Mouse (Mus musculus) CH12.LX (cell line): Measurements from ENCODE around the gene Pmp22. TPM values are rescaled to one million over a fixed set of nuclear protein-coding genes. Genes with fewer than 3 reads are reported as not detected.
A peak's percentile ranks its signal among the peaks of the same experiment; 100 is the strongest.

ENCODE experiments used
- DNase-seq: peaks from one replicate; pipeline ENCODE4 v3.0.0-alpha.2; 2013; ENCODE audit errors: extremely low read depth
- H3K27ac ChIP-seq: 2 replicates; pipeline ENCODE4 v1.5.1; 2012; ENCODE audit warnings: low read depth, mild to moderate bottlenecking, control low read depth, moderate library complexity; ENCODE audit not compliant: insufficient read depth
- H3K27me3 ChIP-seq: replicated peaks from 2 replicates; pipeline ENCODE3; 2012; ENCODE audit warnings: inconsistent platforms
- H3K36me3 ChIP-seq, 2 experiments: replicated peaks in 1 of 2; 2 replicates each; pipeline versions ENCODE3 to v1.6.1; 2012; ENCODE audit warnings: inconsistent platforms in 1 of 2, low read length in 1 of 2, mild to moderate bottlenecking in 1 of 2, mixed read lengths in 1 of 2, moderate library complexity in 1 of 2; ENCODE audit not compliant: control insufficient read depth in 1 of 2, insufficient read depth in 1 of 2
- H3K4me1 ChIP-seq, 2 experiments: 2 replicates each; pipeline ENCODE4 v1.6.1; 2012; ENCODE audit warnings: inconsistent platforms in 1 of 2, moderate library complexity in 1 of 2; ENCODE audit not compliant: insufficient read depth in 2 of 2, control insufficient read depth in 1 of 2
- H3K4me2 ChIP-seq: 2 replicates; pipeline ENCODE4 v1.6.1; 2012; ENCODE audit warnings: low read depth, mild to moderate bottlenecking, control low read depth; ENCODE audit not compliant: poor library complexity, insufficient read depth, severe bottlenecking
- H3K4me3 ChIP-seq, 3 experiments: fragments of 150-350 bp in 1 of 3; sonication (generic) in 1 of 3; replicated peaks in 1 of 3; 2 replicates each; pipeline versions ENCODE3 to v1.5.1; 2011 to 2012; ENCODE audit warnings: low read depth in 2 of 3, low read length in 2 of 3, mild to moderate bottlenecking in 2 of 3, moderate library complexity in 2 of 3, control low read depth in 1 of 3, improper control_type of control experiment in 1 of 3, inconsistent platforms in 1 of 3, mixed read lengths in 1 of 3; ENCODE audit not compliant: poor library complexity in 1 of 3
- H3K79me2 ChIP-seq: replicated peaks from 2 replicates; pipeline ENCODE4 v1.6.1; 2012; ENCODE audit warnings: mild to moderate bottlenecking, moderate library complexity; ENCODE audit not compliant: control insufficient read depth, poor library complexity, insufficient read depth, severe bottlenecking; ENCODE audit errors: extremely low read depth
- H3K9ac ChIP-seq: 2 replicates; pipeline ENCODE4 v1.6.1; 2012; ENCODE audit warnings: low read depth, mild to moderate bottlenecking, control low read depth, moderate library complexity; ENCODE audit not compliant: insufficient read depth
- H3K9me3 ChIP-seq: replicated peaks from 2 replicates; pipeline ENCODE3; 2012; ENCODE audit warnings: low read length, inconsistent platforms, mixed read lengths
- BHLHE40 ChIP-seq: IDR thresholded peaks from 2 replicates; pipeline ENCODE4 v1.6.1; 2011; ENCODE audit warnings: mild to moderate bottlenecking, low read depth, low read length, improper control_type of control experiment
- CHD1 ChIP-seq: IDR thresholded peaks from 2 replicates; pipeline ENCODE4 v1.6.1; 2012; ENCODE audit warnings: low read depth, low read length, improper control_type of control experiment, inconsistent platforms
- CHD2 ChIP-seq: IDR thresholded peaks from 2 replicates; pipeline ENCODE4 v1.6.1; 2011; ENCODE audit warnings: low read length, improper control_type of control experiment
- CTCF ChIP-seq, 2 experiments: IDR thresholded peaks in 1 of 2; conservative IDR thresholded peaks in 1 of 2; 2 replicates each; pipeline ENCODE4 v1.5.1; 2011 to 2012; ENCODE audit warnings: low read depth in 2 of 2, low read length in 2 of 2, improper control_type of control experiment in 1 of 2, inconsistent platforms in 1 of 2, mild to moderate bottlenecking in 1 of 2, moderate library complexity in 1 of 2
- E2F4 ChIP-seq: IDR thresholded peaks from 2 replicates; pipeline ENCODE4 v1.6.1; 2011; ENCODE audit warnings: low read depth, low read length, improper control_type of control experiment; ENCODE audit not compliant: insufficient replicate concordance
- ELF1 ChIP-seq: IDR thresholded peaks from 2 replicates; pipeline ENCODE4 v1.6.1; 2014; ENCODE audit warnings: low read depth, mild to moderate bottlenecking, inconsistent platforms, low read length, improper control_type of control experiment
- EP300 ChIP-seq: IDR thresholded peaks from 2 replicates; pipeline ENCODE4 v1.6.1; 2011; ENCODE audit warnings: low read length, improper control_type of control experiment
- ETS1 ChIP-seq: conservative IDR thresholded peaks from 2 replicates; pipeline ENCODE4 v1.6.1; 2012; ENCODE audit warnings: low read depth, mild to moderate bottlenecking, inconsistent platforms, low read length, improper control_type of control experiment, moderate library complexity
- GABPA ChIP-seq: IDR thresholded peaks from 2 replicates; pipeline ENCODE4 v1.6.1; 2012; ENCODE audit warnings: low read depth, low read length, improper control_type of control experiment, inconsistent platforms; ENCODE audit not compliant: insufficient replicate concordance
- HCFC1 ChIP-seq: IDR thresholded peaks from 2 replicates; pipeline ENCODE4 v1.6.1; 2012; ENCODE audit warnings: low read depth, mild to moderate bottlenecking, inconsistent platforms, low read length, improper control_type of control experiment
- IRF4 ChIP-seq: IDR thresholded peaks from 2 replicates; pipeline ENCODE4 v1.6.1; 2014; ENCODE audit warnings: low read depth, mild to moderate bottlenecking, inconsistent platforms, low read length, improper control_type of control experiment
- JUN ChIP-seq: IDR thresholded peaks from 2 replicates; pipeline ENCODE4 v1.6.1; 2011; ENCODE audit warnings: low read depth, mild to moderate bottlenecking, low read length, improper control_type of control experiment, moderate library complexity; ENCODE audit not compliant: insufficient read depth
- JUND ChIP-seq: conservative IDR thresholded peaks from 2 replicates; pipeline ENCODE4 v1.6.1; 2011; ENCODE audit warnings: low read depth, low read length, improper control_type of control experiment
- KAT2A ChIP-seq: IDR thresholded peaks from 2 replicates; pipeline ENCODE4 v1.6.1; 2012; ENCODE audit warnings: low read length, improper control_type of control experiment, inconsistent platforms; ENCODE audit not compliant: insufficient replicate concordance
- MAFK ChIP-seq: IDR thresholded peaks from 2 replicates; pipeline ENCODE4 v1.6.1; 2011; ENCODE audit warnings: low read length, improper control_type of control experiment; ENCODE audit not compliant: insufficient replicate concordance
- MAX ChIP-seq: IDR thresholded peaks from 2 replicates; pipeline ENCODE4 v1.6.1; 2011; ENCODE audit warnings: low read length, improper control_type of control experiment
- MAZ ChIP-seq: IDR thresholded peaks from 2 replicates; pipeline ENCODE4 v1.6.1; 2012; ENCODE audit warnings: low read depth, mild to moderate bottlenecking, inconsistent platforms, low read length, improper control_type of control experiment, moderate library complexity
- MEF2A ChIP-seq: IDR thresholded peaks from 2 replicates; pipeline ENCODE4 v1.6.1; 2014; ENCODE audit warnings: low read depth, mild to moderate bottlenecking, inconsistent platforms, low read length, improper control_type of control experiment, borderline replicate concordance
- MXI1 ChIP-seq: IDR thresholded peaks from 2 replicates; pipeline ENCODE4 v1.6.1; 2011; ENCODE audit warnings: mild to moderate bottlenecking, low read depth, low read length, improper control_type of control experiment
- MYC ChIP-seq: IDR thresholded peaks from 2 replicates; pipeline ENCODE4 v1.6.1; 2011; ENCODE audit warnings: low read depth, mild to moderate bottlenecking, improper control_type of control experiment, low read length
- NELFE ChIP-seq: IDR thresholded peaks from 2 replicates; pipeline ENCODE4 v1.6.1; 2011; ENCODE audit warnings: low read depth, low read length, improper control_type of control experiment
- NRF1 ChIP-seq: IDR thresholded peaks from 2 replicates; pipeline ENCODE4 v1.6.1; 2014; ENCODE audit warnings: low read depth, mild to moderate bottlenecking, inconsistent platforms, low read length, improper control_type of control experiment, moderate library complexity
- PAX5 ChIP-seq: IDR thresholded peaks from 2 replicates; pipeline ENCODE4 v1.6.1; 2012; ENCODE audit warnings: low read length, inconsistent platforms, mixed read lengths
- POLR2A ChIP-seq: IDR thresholded peaks from 2 replicates; pipeline ENCODE4 v1.6.1; 2011; ENCODE audit warnings: low read depth, mild to moderate bottlenecking, improper control_type of control experiment, low read length
- POLR2AphosphoS2 ChIP-seq: IDR thresholded peaks from 2 replicates; pipeline ENCODE4 v1.6.1; 2011; ENCODE audit warnings: low read depth, low read length, improper control_type of control experiment
- RAD21 ChIP-seq: IDR thresholded peaks from 2 replicates; pipeline ENCODE4 v1.6.1; 2011; ENCODE audit warnings: low read depth, mild to moderate bottlenecking, low read length, improper control_type of control experiment, moderate library complexity
- RCOR1 ChIP-seq: conservative IDR thresholded peaks from 2 replicates; pipeline ENCODE4 v1.6.1; 2012; ENCODE audit warnings: low read depth, mild to moderate bottlenecking, inconsistent platforms, low read length, improper control_type of control experiment
- SMC3 ChIP-seq: IDR thresholded peaks from 2 replicates; pipeline ENCODE4 v1.6.1; 2011; ENCODE audit warnings: low read depth, low read length, improper control_type of control experiment
- TCF12 ChIP-seq: IDR thresholded peaks from 2 replicates; pipeline ENCODE4 v1.6.1; 2014; ENCODE audit warnings: low read depth, mild to moderate bottlenecking, inconsistent platforms, low read length, improper control_type of control experiment
- USF1 ChIP-seq: IDR thresholded peaks from 2 replicates; pipeline ENCODE4 v1.6.1; 2014; ENCODE audit warnings: low read depth, mild to moderate bottlenecking, inconsistent platforms, low read length, improper control_type of control experiment
- USF2 ChIP-seq: conservative IDR thresholded peaks from 2 replicates; pipeline ENCODE4 v1.6.1; 2011; ENCODE audit warnings: low read depth, low read length, improper control_type of control experiment
- ZC3H11A ChIP-seq: IDR thresholded peaks from 2 replicates; pipeline ENCODE4 v1.6.1; 2012; ENCODE audit warnings: low read depth, mild to moderate bottlenecking, inconsistent platforms, low read length, improper control_type of control experiment
- ZKSCAN1 ChIP-seq: IDR thresholded peaks from 2 replicates; pipeline ENCODE4 v1.6.1; 2012; ENCODE audit warnings: low read depth, inconsistent platforms, low read length, improper control_type of control experiment, borderline replicate concordance
- ZMIZ1 ChIP-seq: IDR thresholded peaks from 2 replicates; pipeline ENCODE4 v1.6.1; 2012; ENCODE audit warnings: low read depth, mild to moderate bottlenecking, inconsistent platforms, low read length, improper control_type of control experiment
- ZNF384 ChIP-seq: IDR thresholded peaks from 2 replicates; pipeline ENCODE4 v1.6.1; 2012; ENCODE audit warnings: low read depth, low read length, improper control_type of control experiment, inconsistent platforms
- dilution Hi-C: fragments of 300-500 bp; cut with MboI; formaldehyde crosslinking; loops from 2 replicates; pipeline ENCODE4 v1.14.3; 2020; ENCODE audit warnings: low sequenced_read_pairs; ENCODE audit not compliant: extremely low pct_unique_long_range_greater_than_20kb, extremely low pct_ligation_motif_present
- in situ Hi-C: fragments of 300-500 bp; cut with MboI; formaldehyde crosslinking; loops from 3 replicates; pipeline ENCODE4 v1.14.3; 2019; ENCODE audit warnings: low sequenced_read_pairs, low pct_ligation_motif_present, low pct_unique_long_range_greater_than_20kb, mixed read lengths
- polyA plus RNA-seq: library from polyadenylated mRNA; unstranded; fragments of >175 nt; gene quantifications from 2 replicates; pipeline ENCODE4 v1.2.1, GENCODE M21; 2012; ENCODE audit warnings: low read depth; ENCODE audit not compliant: insufficient read length
- total RNA-seq, 2 experiments: library from RNA; depleted of rRNA; stranded (reverse); fragments of 300-350 nt in 1 of 2; fragments of >200 nt in 1 of 2; gene quantifications; 2 replicates each; pipeline ENCODE4 v1.2.3; 2012 to 2014

Gene Pmp22
- total and polyA plus RNA-seq, 3 experiments = not detected

GRCm38 (mm10) chr11:63122249-63122648 is 6.5 kb upstream of the Pmp22 start:
- Histone ChIP-seq H3K4me2 (no peak overlapping the region), H3K27me3 (peaks cover 6% of the 10 kb centered on the region), H3K4me1 (peaks cover 0 to 12% of the 10 kb centered on the region in 2 experiments; a peak in 3 of 4 replicates), H3K4me3 (no peak overlapping the region), H3K9ac (no peak overlapping the region), H3K79me2 (no peaks in the 10 kb centered on the region), H3K27ac (no peak overlapping the region), H3K9me3 (no peaks in the 10 kb centered on the region), H3K36me3 (no peaks in the 10 kb centered on the region)
- peak; percentile 58 for DNase-seq
- dilution Hi-C loops (no loop called here), in situ Hi-C loops (no loop called here)
- no peak for TF ChIP-seq E2F4
- no peak for TF ChIP-seq CTCF (conservative IDR thresholded peaks at IDR 0.05 in 1 of 2, IDR thresholded peaks at IDR 0.05 in 1 of 2; ENCODE audit: low read depth in 2 of 2, low read length in 2 of 2)
- TF ChIP-seq IRF4 = peak; percentile 81
- peak; percentile 45 for TF ChIP-seq BHLHE40
- no peak for TF ChIP-seq HCFC1
- no peak for TF ChIP-seq POLR2AphosphoS2
- no peak for TF ChIP-seq PAX5
- TF ChIP-seq MEF2A = peak; percentile 22; the same call in 1 of the 2 replicates
- no peak for TF ChIP-seq NELFE
- no peak for TF ChIP-seq TCF12
- TF ChIP-seq POLR2A = no peak
- TF ChIP-seq ZMIZ1 = no peak
- no peak for TF ChIP-seq MAX
- no peak for TF ChIP-seq MYC
- no peak for TF ChIP-seq MAZ
- TF ChIP-seq MXI1 = no peak
- TF ChIP-seq SMC3 = no peak
- TF ChIP-seq USF1 = no peak
- TF ChIP-seq ETS1 = 0 out of 2 replicates have a peak, but pooled peaks have one; percentile 21
- no peak for TF ChIP-seq ELF1
- no peak for TF ChIP-seq KAT2A
- no peak for TF ChIP-seq RCOR1
- no peak for TF ChIP-seq ZNF384
- TF ChIP-seq MAFK = peak; percentile 75
- no peak for TF ChIP-seq GABPA
- no peak for TF ChIP-seq JUN
- no peak for TF ChIP-seq USF2
- TF ChIP-seq CHD1 = no peak
- TF ChIP-seq EP300 = peak; percentile 62; the same call in 1 of the 2 replicates
- no peak for TF ChIP-seq JUND
- no peak for TF ChIP-seq RAD21
- TF ChIP-seq CHD2 = no peak
- TF ChIP-seq NRF1 = no peak
- no peak for TF ChIP-seq ZKSCAN1
- TF ChIP-seq ZC3H11A = no peak
